Mouse (Mus musculus) gastrocnemius, postnatal 4 days (tissue): ENCODE data around the gene Trim65. TPM values are rescaled to one million over a fixed set of nuclear protein-coding genes. Genes with fewer than 3 reads are reported as not detected.

ENCODE experiments used
- DNase-seq, 2 experiments: peaks; one replicate each; pipeline ENCODE4 v3.0.0; 2021 to 2022; ENCODE audit warnings: low spot score in 2 of 2, mixed read lengths in 2 of 2
- long read RNA-seq, 2 experiments: library from polyadenylated mRNA; stranded (forward); transcript quantifications; one replicate each; pipeline ENCODE4 v2.0.0; 2021
- total RNA-seq, 2 experiments: library from RNA; stranded (reverse); gene quantifications; 2 replicates each; pipeline ENCODE4 v1.2.3; 2021

The Trim65 gene
- 1 to 10 TPM; 4.2 to 4.6 TPM for total RNA-seq
- long read RNA-seq, experiment 1, partial matches to known transcripts = 0 of 2 reads
- long read RNA-seq, experiment 1, other reads (novel, unspliced or antisense) = 1 of 2 reads
- long read RNA-seq, experiment 2, partial matches to known transcripts = 0 of 1 reads
- long read RNA-seq, experiment 2, other reads (novel, unspliced or antisense) = 0 of 1 reads

GRCm38 (mm10) chr11:116130488-116131205 lies at the start of gene Trim65:
Gene Trim65, minus strand, starts transcription at chr11:116131128.
- DNase-seq = peak; percentile 74 to 91

DNA sequence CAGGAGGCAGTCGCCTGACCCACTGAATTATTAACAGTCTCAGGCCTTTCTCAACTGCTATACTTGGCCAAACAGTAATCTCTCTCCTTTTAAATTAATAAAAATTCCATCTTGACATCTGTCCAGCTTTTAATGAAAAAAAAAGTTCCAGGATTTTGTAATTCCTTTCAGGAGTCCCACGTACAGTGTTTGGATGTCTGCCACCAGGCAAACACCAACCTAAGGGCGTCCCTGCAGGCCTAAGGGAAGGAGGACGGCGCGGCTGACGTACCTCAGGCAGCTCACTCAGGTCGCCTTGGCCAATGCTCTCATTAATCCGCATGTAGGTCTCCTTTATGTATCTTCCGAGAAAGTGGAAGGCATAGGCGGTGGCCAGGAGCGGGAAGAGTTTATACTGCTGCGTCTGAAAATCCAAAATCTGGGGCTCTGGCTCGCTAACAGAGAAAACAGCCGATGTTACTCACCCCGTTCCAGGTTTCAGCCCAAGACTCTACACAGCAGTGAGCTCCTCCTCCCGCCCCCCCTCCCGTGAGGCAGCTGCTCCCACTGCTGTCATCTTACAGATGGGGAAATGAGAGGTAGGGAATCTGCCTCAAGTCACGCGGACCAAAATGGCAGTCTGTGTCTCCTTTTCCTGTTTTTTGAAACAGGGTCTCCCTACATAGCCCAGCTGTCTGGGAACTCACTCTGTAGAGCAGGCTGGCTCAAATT lies 47.6 kb upstream of the Trim65 start:
- no peak for DNase-seq

DNA sequence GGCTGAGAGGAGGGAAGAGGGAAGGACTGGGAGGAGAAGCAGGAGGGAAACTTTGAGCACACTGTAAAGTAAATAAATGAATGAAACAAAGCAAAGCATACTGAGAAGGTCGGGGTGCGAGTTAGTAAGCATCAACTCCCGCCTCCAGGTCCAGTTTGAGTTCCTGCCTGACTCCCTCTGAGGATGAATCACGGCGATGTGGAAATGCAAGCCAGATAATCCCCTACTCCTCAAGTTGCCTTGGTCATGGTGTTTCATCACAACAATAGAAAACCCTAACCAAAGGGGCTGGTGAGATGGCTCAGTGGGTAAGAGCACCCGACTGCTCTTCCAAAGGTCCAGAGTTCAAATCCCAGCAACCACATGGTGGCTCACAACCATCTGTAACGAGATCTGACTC lies 45.1 kb upstream of the Trim65 start:
- no peak for DNase-seq

- no peak for DNase-seq
Measured at GRCm38 (mm10) chr11:116174775-116175448, 44.0 kb upstream of the Trim65 start.

- no peak for DNase-seq
Measured at GRCm38 (mm10) chr11:116171959-116172358, 41.0 kb upstream of the Trim65 start.

DNA sequence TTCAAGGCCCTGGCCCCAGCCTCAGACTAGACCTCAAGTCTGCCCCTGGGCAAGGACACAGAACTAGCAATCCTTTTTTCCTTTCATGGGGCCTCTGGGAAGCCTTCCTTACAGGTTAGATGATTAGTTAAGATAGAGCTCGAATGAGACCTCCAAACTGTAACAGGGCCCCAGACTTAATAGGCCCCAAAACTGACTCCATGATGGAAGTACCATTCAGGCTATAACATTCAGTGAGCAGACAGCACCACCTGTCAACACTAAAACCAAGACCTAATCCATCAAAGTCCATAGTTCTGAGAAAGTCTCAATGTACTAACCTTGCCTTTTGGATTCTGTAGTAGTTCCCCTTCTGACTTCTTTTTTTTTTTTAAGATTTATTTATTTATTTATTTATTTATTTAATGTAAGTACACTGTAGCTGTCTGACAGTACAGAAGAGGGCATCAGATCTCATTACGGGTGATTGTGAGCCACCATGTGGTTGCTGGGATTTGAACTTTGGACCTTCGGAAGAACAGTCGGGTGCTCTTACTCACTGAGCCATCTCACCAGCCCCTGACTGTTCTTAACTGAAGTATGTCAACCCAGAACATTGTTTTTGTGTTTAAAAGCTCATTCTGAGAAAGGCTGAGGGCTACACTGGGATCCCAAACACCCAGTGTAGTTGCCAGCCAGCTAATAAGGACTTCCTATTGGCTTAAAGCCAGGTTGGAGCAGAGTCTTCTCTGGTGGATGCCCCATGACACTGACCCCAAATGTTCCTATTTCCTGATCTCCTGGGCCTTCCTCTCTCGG lies 39.3 kb upstream of the Trim65 start:
- DNase-seq = no peak

DNA sequence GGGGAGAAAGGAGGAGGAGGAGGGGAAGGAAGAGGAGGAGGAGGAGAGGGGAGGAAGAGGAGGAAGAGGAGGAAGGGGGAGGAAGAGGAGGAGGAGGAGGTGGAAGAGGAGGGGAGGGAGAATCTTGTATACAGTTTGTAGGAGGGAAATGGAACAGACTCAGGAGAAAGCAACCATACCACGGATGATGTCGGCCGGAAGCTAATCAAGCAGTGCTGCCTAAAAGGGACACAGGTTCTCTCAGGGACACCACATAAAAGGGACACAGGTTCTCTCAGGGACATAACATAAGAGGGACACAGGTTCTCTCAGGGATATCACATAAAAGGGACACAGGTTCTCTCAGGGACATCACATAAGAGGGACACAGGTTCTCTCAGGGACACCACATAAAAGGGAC lies 38.3 kb upstream of the Trim65 start:
- no peak for DNase-seq

DNA sequence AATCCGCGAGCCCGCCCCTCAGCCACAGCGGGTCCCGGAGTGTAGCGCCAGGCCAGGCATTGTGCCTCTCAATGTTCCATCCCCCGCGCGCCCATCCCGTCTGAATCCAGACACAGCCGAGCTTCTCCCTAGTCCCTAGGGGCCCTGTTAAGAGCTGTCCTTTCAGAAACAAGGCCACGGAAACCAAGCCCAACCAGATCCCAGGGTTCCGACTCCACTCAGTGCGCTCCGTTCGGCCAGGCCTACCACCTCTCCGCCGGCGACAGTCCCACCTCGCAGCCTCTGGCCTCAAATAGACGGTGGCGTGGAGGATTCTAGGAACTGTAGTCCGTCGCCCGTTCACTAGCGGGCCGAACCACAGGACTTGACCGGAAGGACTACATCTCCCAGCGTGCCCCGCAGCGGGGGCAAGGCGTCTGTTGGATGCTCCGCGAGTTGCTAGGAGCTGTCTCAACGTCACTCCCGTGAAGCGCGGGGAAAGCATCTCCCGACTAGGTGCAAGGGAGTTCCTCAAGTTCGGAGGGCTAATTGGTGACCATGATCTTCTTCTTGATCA lies 37.0 kb upstream of the Trim65 start, which contains the start of gene Fbf1:
Fbf1 (minus strand) TSS at position 283 of the 556 bp plus-strand sequence.
- DNase-seq = peak; percentile 83 to 94

- DNase-seq = no peak
Measured at GRCm38 (mm10) chr11:116167232-116167631, 36.3 kb upstream of the Trim65 start.

DNA sequence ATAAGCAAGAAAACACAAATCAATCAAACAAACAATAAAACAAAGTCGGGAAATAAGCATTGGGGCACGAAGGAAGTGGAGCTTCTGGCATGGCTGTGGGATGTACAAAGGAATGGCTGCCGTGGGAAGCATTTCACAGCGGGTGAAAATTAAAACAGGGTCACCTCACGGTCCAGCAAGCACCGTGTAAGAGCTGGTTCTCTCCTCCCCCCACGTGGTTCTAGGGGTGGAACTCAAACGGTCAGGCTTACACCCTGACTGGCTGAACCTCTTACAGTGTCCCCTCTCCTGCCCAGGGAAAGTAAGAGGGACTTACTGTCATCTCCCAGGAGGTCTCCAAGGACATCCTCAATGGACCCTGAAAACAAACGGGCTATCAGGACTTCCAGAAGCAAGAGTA lies 32.1 kb upstream of the Trim65 start:
- DNase-seq = no peak

DNA sequence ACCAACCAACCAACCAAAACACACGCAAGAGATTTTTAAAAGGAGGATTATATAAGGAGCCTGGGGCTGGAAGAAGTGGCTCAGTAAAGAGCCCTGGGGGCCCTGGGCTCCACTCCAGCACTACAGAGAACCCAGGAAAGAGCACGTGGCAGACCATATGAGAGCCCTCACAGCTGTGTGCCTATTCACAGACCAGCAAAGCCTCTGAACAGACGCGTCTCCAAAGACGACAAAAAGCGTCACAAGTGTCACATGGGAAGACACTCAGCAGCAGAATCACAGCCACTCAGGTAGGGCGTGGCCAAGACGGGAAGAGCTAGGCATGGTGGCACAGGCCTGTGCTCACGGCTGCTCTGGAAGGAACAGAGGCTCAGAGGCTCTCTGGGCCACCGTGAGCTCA lies 31.2 kb upstream of the Trim65 start:
- DNase-seq = no peak

GRCm38 (mm10) chr11:116161312-116161711 lies 30.4 kb upstream of the Trim65 start:
- no peak for DNase-seq

GRCm38 (mm10) chr11:116150960-116151359 lies 20.0 kb upstream of the Trim65 start:
- DNase-seq = no peak

DNA sequence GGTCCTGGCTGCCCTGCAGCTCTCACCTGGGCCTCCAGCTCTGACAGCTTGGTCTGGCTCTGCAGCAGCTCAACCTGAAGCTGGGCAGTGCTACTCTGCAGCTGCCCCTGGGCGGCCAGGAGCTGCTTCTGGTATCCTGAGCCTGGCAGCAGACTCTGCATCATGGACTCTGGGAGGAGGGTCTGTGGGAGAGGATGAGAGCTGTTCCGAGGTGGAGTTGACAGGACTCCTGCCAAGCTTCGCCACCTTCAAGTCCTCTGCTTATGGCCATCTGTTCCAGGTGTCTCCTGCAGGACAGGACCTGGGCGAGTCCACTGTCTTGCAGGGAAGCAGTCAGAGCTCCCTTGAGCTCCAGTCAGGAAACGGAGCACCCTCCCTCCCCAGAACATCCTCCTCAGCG lies 18.4 kb upstream of the Trim65 start:
- no peak for DNase-seq

DNA sequence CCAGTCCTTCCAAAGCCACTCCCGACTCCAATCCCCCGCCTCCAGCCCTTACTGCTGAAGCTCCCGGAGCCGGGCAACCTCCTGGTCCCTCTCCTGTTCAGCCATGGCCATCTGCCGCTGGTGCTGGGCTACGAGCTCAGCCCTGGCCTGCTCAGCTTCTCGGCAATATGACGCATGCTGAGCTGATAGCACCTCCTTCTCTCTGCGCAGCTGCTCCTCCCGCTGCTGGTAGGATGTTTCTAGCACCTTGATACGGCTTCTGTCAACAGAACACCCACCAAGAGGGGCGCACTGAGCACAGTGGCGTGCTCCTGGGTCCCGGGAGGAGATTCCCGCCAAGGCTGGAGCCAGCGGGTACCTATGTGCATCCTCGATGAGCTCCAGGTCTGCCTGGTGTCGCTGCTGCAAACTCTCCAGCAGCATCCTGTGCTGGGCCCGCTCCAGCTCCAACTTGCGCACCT lies 17.9 kb upstream of the Trim65 start:
- no peak for DNase-seq

- no peak for DNase-seq
Measured at GRCm38 (mm10) chr11:116146294-116146985, 15.5 kb upstream of the Trim65 start.

- DNase-seq = no peak
Measured at GRCm38 (mm10) chr11:116145481-116146293, 14.8 kb upstream of the Trim65 start.

DNA sequence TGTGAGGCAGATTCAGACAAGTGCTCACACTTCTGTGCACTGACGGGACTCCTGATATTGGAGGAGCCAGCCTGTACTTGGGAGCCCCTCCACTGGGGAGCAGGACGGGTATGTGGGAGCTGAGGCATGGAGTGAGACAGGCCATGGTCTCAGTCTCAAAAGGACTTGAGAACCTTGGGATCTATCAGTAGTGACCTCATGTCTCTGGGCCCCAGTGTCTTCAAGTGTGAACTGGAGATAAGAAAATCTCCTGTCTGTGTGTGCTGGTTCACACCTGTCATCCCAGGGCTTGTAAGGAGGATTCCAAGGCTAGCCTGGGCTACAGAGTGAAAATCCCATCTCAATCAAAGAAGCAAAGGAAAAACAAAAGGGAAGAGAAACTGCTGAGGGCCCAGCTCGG lies 12.5 kb upstream of the Trim65 start:
- DNase-seq = no peak
